Mouse (Mus musculus): ENCODE measurements around the gene Myo18a.

Gene Myo18a

GRCm38 (mm10) chr11:77769496-77769895 is 6.5 kb downstream of the Myo18a start:
- intact Hi-C loops (cut with DNase I): no loop called here

- intact Hi-C loops (cut with DNase I): no loop called here
These were observed 7.3 kb downstream of the Myo18a start for GRCm38 (mm10) chr11:77770346-77770745.

- intact Hi-C loops (cut with DNase I): no loop called here
These were observed 9.1 kb downstream of the Myo18a start for GRCm38 (mm10) chr11:77771879-77772713.

- intact Hi-C loops (cut with DNase I): no loop called here
These were observed 12.8 kb downstream of the Myo18a start for GRCm38 (mm10) chr11:77775701-77776400.

- intact Hi-C loops (cut with DNase I): no loop called here
These were observed 14.4 kb downstream of the Myo18a start for GRCm38 (mm10) chr11:77777436-77777835.

GRCm38 (mm10) chr11:77777937-77778336 is 14.9 kb downstream of the Myo18a start:
- intact Hi-C loops (cut with DNase I): no loop called here

- intact Hi-C loops (cut with DNase I): no loop called here
These were observed 16.2 kb downstream of the Myo18a start for GRCm38 (mm10) chr11:77779240-77779639.

- intact Hi-C loops (cut with DNase I): no loop called here
These were observed 18.0 kb downstream of the Myo18a start for GRCm38 (mm10) chr11:77781088-77781487.

GRCm38 (mm10) chr11:77782104-77782815 is 19.2 kb downstream of the Myo18a start:
- intact Hi-C loops (cut with DNase I): no loop called here

GRCm38 (mm10) chr11:77783211-77783746 is 20.2 kb downstream of the Myo18a start:
- intact Hi-C loops (cut with DNase I): no loop called here

- intact Hi-C loops (cut with DNase I): no loop called here
These were observed 21.0 kb downstream of the Myo18a start for GRCm38 (mm10) chr11:77783747-77784646.

GRCm38 (mm10) chr11:77784894-77785293 is 21.8 kb downstream of the Myo18a start:
- intact Hi-C loops (cut with DNase I): no loop called here

- intact Hi-C loops (cut with DNase I): no loop called here
These were observed 22.3 kb downstream of the Myo18a start for GRCm38 (mm10) chr11:77785396-77785767.

GRCm38 (mm10) chr11:77785768-77786561 is 22.9 kb downstream of the Myo18a start:
- intact Hi-C loops (cut with DNase I): no loop called here

- intact Hi-C loops (cut with DNase I): no loop called here
These were observed 24.7 kb downstream of the Myo18a start, which contains the start of gene Gm10277 for GRCm38 (mm10) chr11:77787707-77788106. Gene Gm10277 (minus strand): TSS chr11:77787747.

- intact Hi-C loops (cut with DNase I): no loop called here
These were observed 26.5 kb downstream of the Myo18a start for GRCm38 (mm10) chr11:77789512-77789911.

GRCm38 (mm10) chr11:77790286-77790685 is 27.2 kb downstream of the Myo18a start:
- intact Hi-C loops (cut with DNase I): no loop called here

- intact Hi-C loops (cut with DNase I): no loop called here
These were observed 28.2 kb downstream of the Myo18a start for GRCm38 (mm10) chr11:77791241-77791727.

- intact Hi-C loops (cut with DNase I): loop anchor here (2.0 kb wide), 1 partner anchor 29 kb away; the partner anchor contains the start of gene Myo18a
These were observed 28.9 kb downstream of the Myo18a start for GRCm38 (mm10) chr11:77791752-77792565.
